Mouse (Mus musculus) hindbrain, embryonic 14.5 days (tissue): ENCODE data around the gene Rad51b. TPM values are rescaled to one million over a fixed set of nuclear protein-coding genes. Genes with fewer than 3 reads are reported as not detected.

Source experiments
- ATAC-seq: fragments of 200-750 bp; cut with Nextera tagmentation; 2 replicates; pipeline ENCODE4 v1.8.0; 2017; ENCODE audit warnings: moderate number of reproducible peaks, mild to moderate bottlenecking, moderate TSS enrichment, moderate library complexity; ENCODE audit not compliant: low FRiP score
- DNase-seq: peaks from one replicate; pipeline ENCODE4 v3.0.0-alpha.2; 2015; ENCODE audit warnings: low spot score
- H3K27ac ChIP-seq: fragments of 300-500 bp; sonication (generic); 2 replicates; pipeline ENCODE4 v1.5.1; 2014; ENCODE audit warnings: mild to moderate bottlenecking, moderate library complexity
- H3K27me3 ChIP-seq: fragments of 300-500 bp; sonication (generic); 2 replicates; pipeline ENCODE4 v1.6.1; 2014; ENCODE audit warnings: mild to moderate bottlenecking, low read length, mixed read lengths; ENCODE audit not compliant: control insufficient read depth, insufficient read depth
- H3K36me3 ChIP-seq: fragments of 300-500 bp; sonication (generic); replicated peaks from 2 replicates; pipeline ENCODE4 v1.6.1; 2014; ENCODE audit not compliant: control insufficient read depth, insufficient read depth
- H3K4me1 ChIP-seq: fragments of 300-500 bp; sonication (generic); replicated peaks from 2 replicates; pipeline ENCODE4 v1.6.1; 2014; ENCODE audit warnings: antibody characterized with exemption, low read length, mixed read lengths; ENCODE audit not compliant: control insufficient read depth, insufficient read depth
- H3K4me2 ChIP-seq: fragments of 300-500 bp; sonication (generic); replicated peaks from 2 replicates; pipeline ENCODE4 v1.6.1; 2014; ENCODE audit warnings: mild to moderate bottlenecking, moderate library complexity
- H3K4me3 ChIP-seq: fragments of 300-500 bp; sonication (generic); replicated peaks from 2 replicates; pipeline ENCODE4 v1.5.1; 2014; ENCODE audit warnings: mild to moderate bottlenecking, low read length
- H3K9ac ChIP-seq: fragments of 300-500 bp; sonication (generic); 2 replicates; pipeline ENCODE4 v1.6.1; 2014
- H3K9me3 ChIP-seq: fragments of 300-500 bp; sonication (generic); 2 replicates; pipeline ENCODE4 v1.6.1; 2016; ENCODE audit warnings: low read length; ENCODE audit not compliant: control insufficient read depth
- WGBS: fragments of 180-500 bp; shearing (Covaris S2); extraction: QIAGEN DNeasy Blood & Tissue Kit; methylation state at CpG from one replicate; pipeline ENCODE4 v1.1.7; 2014; 5-methylcytosine and 5-hydroxymethylcytosine counted together
- polyA plus RNA-seq: library from polyadenylated mRNA; unstranded; fragments of >200 nt; fragmentation: Nextera tagmentation; extraction: Ambion mirVana; gene quantifications from 2 replicates; pipeline ENCODE4 v1.2.1, GENCODE M21; 2014

The Rad51b gene
- polyA plus RNA-seq, 1 experiment from 2014 or later: 1.5 TPM

- ATAC-seq (no peak), DNase-seq (no peak)
- no peak overlapping the region for H3K4me2 ChIP-seq
- no peak overlapping the region for H3K4me3 ChIP-seq
- H3K9me3 ChIP-seq: no peaks in the 10 kb centered on the region
- WGBS: 67% methylated on average over 8 of the region's 8 CpGs
- H3K4me1 ChIP-seq: no peaks in the 10 kb centered on the region
- H3K27ac ChIP-seq: no peak overlapping the region
- no peak overlapping the region for H3K9ac ChIP-seq
- H3K36me3 ChIP-seq: no peaks in the 10 kb centered on the region
- H3K27me3 ChIP-seq: no peaks in the 10 kb centered on the region
These were observed 152.8 kb downstream of the Rad51b start for GRCm38 (mm10) chr12:79449817-79450411.

- no peak for ATAC-seq
- H3K36me3 ChIP-seq: no peaks in the 10 kb centered on the region
- H3K4me1 ChIP-seq: 0 out of 2 replicates have a peak, but pooled peaks cover 6% of the 10 kb centered on the region
- H3K4me2 ChIP-seq: no peak overlapping the region
- no peaks in the 10 kb centered on the region for H3K27me3 ChIP-seq
- no peak overlapping the region for H3K4me3 ChIP-seq
- 88% methylated on average over 4 of the region's 4 CpGs for WGBS
- H3K27ac ChIP-seq: no peak overlapping the region
- H3K9me3 ChIP-seq: no peaks in the 10 kb centered on the region
- no peak for DNase-seq
- H3K9ac ChIP-seq: no peak overlapping the region
These were observed 155.8 kb downstream of the Rad51b start for GRCm38 (mm10) chr12:79452882-79453281.

- H3K4me1 ChIP-seq: 0 out of 2 replicates have a peak, but pooled peaks cover 6% of the 10 kb centered on the region
- no peak overlapping the region for H3K4me3 ChIP-seq
- no peak for DNase-seq
- 83% methylated on average over 4 of the region's 4 CpGs for WGBS
- no peaks in the 10 kb centered on the region for H3K27me3 ChIP-seq
- H3K27ac ChIP-seq: no peak overlapping the region
- H3K36me3 ChIP-seq: no peaks in the 10 kb centered on the region
- ATAC-seq: no peak
- no peak overlapping the region for H3K4me2 ChIP-seq
- no peak overlapping the region for H3K9ac ChIP-seq
- no peaks in the 10 kb centered on the region for H3K9me3 ChIP-seq
These were observed 156.9 kb downstream of the Rad51b start for GRCm38 (mm10) chr12:79454017-79454416.

DNA sequence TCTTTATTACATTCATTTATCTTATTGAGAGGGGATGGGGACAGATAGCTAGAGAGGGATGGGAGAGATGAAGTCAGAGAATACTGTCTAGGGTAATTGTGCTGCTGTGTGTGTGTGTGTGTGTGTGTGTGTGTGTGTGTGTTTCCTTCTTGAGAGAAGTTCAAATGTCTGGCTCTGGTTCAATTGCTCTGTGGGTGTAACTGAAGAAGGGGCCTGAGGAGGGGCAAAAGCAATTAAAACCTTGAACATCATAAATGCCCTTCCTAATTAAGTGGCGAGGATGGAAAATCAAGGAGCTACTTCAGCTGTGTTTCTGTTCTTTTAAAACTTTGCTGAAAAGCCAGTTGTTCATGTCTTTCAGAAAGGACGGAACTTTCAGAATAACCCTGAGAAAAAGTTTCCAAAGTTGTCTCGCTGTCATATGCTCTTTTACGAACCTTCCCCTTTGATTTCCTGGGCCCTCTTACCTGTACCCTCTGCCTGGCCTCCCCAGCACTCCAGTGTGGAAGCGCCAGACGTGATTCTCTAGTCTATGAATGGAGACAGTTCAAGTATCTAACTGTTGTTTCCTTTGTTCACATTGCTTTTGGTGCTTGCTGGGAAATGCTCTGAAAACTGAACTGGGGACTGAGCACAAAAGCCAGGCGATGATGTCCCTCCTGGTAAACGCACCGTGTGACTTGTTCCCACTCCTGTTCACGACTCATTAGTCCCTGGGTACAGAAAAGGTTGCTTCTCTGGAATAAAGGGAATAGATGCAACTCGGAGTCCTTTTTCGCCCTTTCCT lies 158.2 kb downstream of the Rad51b start:
- H3K4me1 ChIP-seq: 0 out of 2 replicates have a peak, but pooled peaks cover 6% of the 10 kb centered on the region
- no peaks in the 10 kb centered on the region for H3K27me3 ChIP-seq
- H3K9me3 ChIP-seq: no peaks in the 10 kb centered on the region
- no peak for ATAC-seq
- H3K36me3 ChIP-seq: no peaks in the 10 kb centered on the region
- H3K4me3 ChIP-seq: no peak overlapping the region
- no peak overlapping the region for H3K4me2 ChIP-seq
- 36% methylated on average over 12 of the region's 12 CpGs for WGBS
- no peak for DNase-seq
- H3K9ac ChIP-seq: no peak overlapping the region
- no peak overlapping the region for H3K27ac ChIP-seq

DNA sequence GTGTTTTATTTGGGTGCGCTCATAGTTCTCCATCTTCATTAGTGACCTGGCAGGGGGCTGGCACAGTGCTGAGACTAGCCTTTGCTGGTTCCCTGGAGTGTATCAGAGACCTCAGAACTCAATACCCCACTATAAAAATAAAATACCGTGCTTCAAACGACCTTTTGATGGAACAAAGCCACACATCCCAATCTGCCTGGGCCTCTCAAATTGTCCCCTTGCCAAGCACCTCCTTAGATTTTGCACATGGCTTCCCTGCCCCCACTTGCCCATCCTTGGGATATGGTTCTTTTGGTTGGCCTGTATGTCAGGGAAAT lies 158.7 kb downstream of the Rad51b start:
- WGBS: 19% methylated on average over 3 of the region's 3 CpGs
- no peak for DNase-seq
- ATAC-seq: no peak
- Histone ChIP-seq H3K4me3 (no peak overlapping the region), H3K36me3 (no peaks in the 10 kb centered on the region), H3K4me2 (no peak overlapping the region), H3K27ac (no peak overlapping the region), H3K9me3 (no peaks in the 10 kb centered on the region), H3K4me1 (0 out of 2 replicates have a peak, but pooled peaks cover 6% of the 10 kb centered on the region), H3K9ac (no peak overlapping the region), H3K27me3 (no peaks in the 10 kb centered on the region)

- WGBS: 90% methylated on average over 9 of the region's 9 CpGs
- no peaks in the 10 kb centered on the region for H3K27me3 ChIP-seq
- no peak overlapping the region for H3K4me2 ChIP-seq
- H3K36me3 ChIP-seq: no peaks in the 10 kb centered on the region
- no peaks in the 10 kb centered on the region for H3K9me3 ChIP-seq
- H3K4me1 ChIP-seq: 0 out of 2 replicates have a peak, but pooled peaks cover 6% of the 10 kb centered on the region
- H3K4me3 ChIP-seq: no peak overlapping the region
- no peak for ATAC-seq
- H3K27ac ChIP-seq: no peak overlapping the region
- no peak overlapping the region for H3K9ac ChIP-seq
- no peak for DNase-seq
These were observed 159.2 kb downstream of the Rad51b start for GRCm38 (mm10) chr12:79456251-79456650.

DNA sequence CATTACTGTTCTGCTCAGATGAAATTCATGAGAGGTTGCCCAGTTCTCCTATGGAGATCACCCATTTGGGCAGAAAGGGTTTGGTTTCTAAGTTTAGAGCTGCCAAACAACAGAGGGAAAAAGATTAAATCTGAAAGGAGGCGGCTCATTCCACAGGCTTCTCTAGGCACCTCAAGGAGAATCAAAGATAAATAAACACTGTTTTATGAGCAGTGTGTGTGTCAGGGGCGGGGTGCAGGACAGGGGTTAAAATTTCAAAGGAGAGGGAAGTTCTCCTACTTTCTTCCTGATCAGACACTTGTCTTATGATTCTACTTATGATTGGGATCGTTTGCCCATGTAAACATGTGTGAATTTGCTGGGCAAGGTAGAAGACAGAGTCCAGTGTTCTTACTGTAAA lies 166.3 kb downstream of the Rad51b start:
- ATAC-seq (no peak), DNase-seq (no peak)
- Histone ChIP-seq H3K4me3 (no peak overlapping the region), H3K36me3 (no peaks in the 10 kb centered on the region), H3K9me3 (no peaks in the 10 kb centered on the region), H3K27me3 (no peaks in the 10 kb centered on the region), H3K9ac (no peak overlapping the region), H3K4me2 (no peak overlapping the region), H3K27ac (no peak overlapping the region), H3K4me1 (no peaks in the 10 kb centered on the region)
- 80% methylated on average over 3 of the region's 3 CpGs for WGBS

DNA sequence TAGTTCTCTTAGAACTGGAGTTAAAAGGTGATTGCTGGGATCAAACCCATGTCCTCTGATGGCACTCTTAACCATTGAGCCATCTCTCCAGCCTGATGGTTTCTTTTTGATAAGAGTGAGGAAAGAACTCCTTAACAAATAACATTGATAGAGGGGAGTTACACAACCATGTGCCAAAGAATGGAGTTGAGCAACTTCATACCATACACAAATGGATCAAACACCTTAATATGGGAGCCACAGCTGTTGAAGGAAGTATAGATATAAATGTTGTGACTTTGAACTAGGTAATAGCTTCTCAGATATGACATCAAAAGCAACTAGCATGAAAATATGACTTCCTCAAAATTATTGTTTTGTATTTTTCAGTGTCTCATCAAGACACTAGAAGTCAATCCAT lies 173.0 kb downstream of the Rad51b start:
- Histone ChIP-seq H3K36me3 (no peaks in the 10 kb centered on the region), H3K4me1 (no peaks in the 10 kb centered on the region), H3K4me3 (no peak overlapping the region), H3K9me3 (no peaks in the 10 kb centered on the region), H3K27me3 (no peaks in the 10 kb centered on the region), H3K27ac (no peak overlapping the region), H3K9ac (no peak overlapping the region), H3K4me2 (no peak overlapping the region)
- ATAC-seq (no peak), DNase-seq (no peak)

GRCm38 (mm10) chr12:79471868-79472267 lies 174.8 kb downstream of the Rad51b start:
- Histone ChIP-seq H3K4me2 (no peak overlapping the region), H3K27ac (no peak overlapping the region), H3K4me1 (no peaks in the 10 kb centered on the region), H3K9ac (no peak overlapping the region), H3K36me3 (no peaks in the 10 kb centered on the region), H3K27me3 (no peaks in the 10 kb centered on the region), H3K9me3 (no peaks in the 10 kb centered on the region), H3K4me3 (no peak overlapping the region)
- DNase-seq (no peak), ATAC-seq (no peak)
- WGBS: 91% methylated on average over 2 of the region's 2 CpGs
